In the genomic region with DNA sequence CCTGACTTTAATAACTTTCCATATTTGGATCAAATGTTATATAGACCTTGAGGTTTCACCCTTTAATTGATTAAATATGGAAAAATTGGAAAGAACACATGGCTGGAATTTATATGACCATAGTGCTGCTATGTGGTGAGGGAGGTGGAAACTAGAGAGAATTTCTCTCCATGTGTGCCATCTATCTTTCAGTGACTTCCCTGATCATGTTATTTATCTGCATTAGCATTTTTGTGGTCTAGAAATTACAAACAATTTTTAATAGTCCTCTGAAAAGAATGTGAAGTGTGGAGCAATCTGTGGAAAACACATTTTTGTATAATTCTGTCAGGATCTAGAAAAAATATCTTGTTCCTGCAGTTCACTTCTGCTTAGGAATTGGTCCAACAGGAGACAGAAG, we compare ENCODE assay signal across 28 mouse cellular contexts.
DNase-seq lines count a peak whose midpoint lies in the region; TF ChIP-seq lines count a peak whose summit lies in the region.
"Had no signal": no experiment of that assay in that cellular context is flagged by ENCODE, and none has a peak within 500 bp of the region (broad histone marks: within the 10 kb centered on the region; RNA-seq: fewer than 3 reads in every experiment).

No protein-coding gene starts in this region.

- no peak for TF ChIP-seq POLR2A in kidney, adult 2 months (IDR thresholded peaks at IDR 0.05; ENCODE audit: low read depth, low read length)
- TF ChIP-seq POLR2A in myocyte (IDR thresholded peaks at IDR 0.05; ENCODE audit: insufficient read length, low read depth): no peak

- H3K27me3 ChIP-seq in kidney, adult 2 months (replicated peaks; ENCODE audit: control insufficient read depth, insufficient read depth, low read length): no peaks in the 10 kb centered on the region
- no peaks in the 10 kb centered on the region for H3K27me3 ChIP-seq in myocyte (ENCODE audit: control insufficient read depth, insufficient read depth, insufficient read length)
- H3K27me3 ChIP-seq: embryonic facial prominence, embryonic 13.5 days; heart, embryonic 13.5 days; kidney, embryonic 15.5 days; limb, embryonic 12.5 days; liver, embryonic 12.5 days; midbrain, embryonic 13.5 days; Patski; stomach, embryonic 15.5 days had no signal

- no peak overlapping the region for H3ac ChIP-seq in myocyte (ENCODE audit: control insufficient read depth, insufficient read length)

- no peaks in the 10 kb centered on the region for H3K79me2 ChIP-seq in myocyte (ENCODE audit: control insufficient read depth, insufficient read depth)

- H3K4me3 ChIP-seq in kidney, adult 2 months (ENCODE audit: insufficient read depth, low read depth, low read length): no peak overlapping the region
- no peak overlapping the region for H3K4me3 ChIP-seq in myocyte
- H3K4me3 ChIP-seq: embryonic facial prominence, embryonic 13.5 days; gastrocnemius, adult 2 months; heart, embryonic 13.5 days; kidney, embryonic 15.5 days; limb, embryonic 12.5 days; liver, embryonic 12.5 days; midbrain, embryonic 13.5 days; stomach, embryonic 15.5 days had no signal

- H3K4me2 ChIP-seq in myocyte (ENCODE audit: low read depth): no peak overlapping the region
- H3K4me2 ChIP-seq: embryonic facial prominence, embryonic 13.5 days; heart, embryonic 13.5 days; hindbrain, embryonic 14.5 days; kidney, embryonic 15.5 days; limb, embryonic 12.5 days; liver, embryonic 12.5 days; midbrain, embryonic 13.5 days; stomach, embryonic 15.5 days had no signal

- no peaks in the 10 kb centered on the region for H3K4me1 ChIP-seq in kidney, adult 2 months (ENCODE audit: control insufficient read depth, insufficient read depth, low read length)
- H3K4me1 ChIP-seq: kidney, embryonic 15.5 days; limb, embryonic 12.5 days; liver, embryonic 12.5 days; midbrain, embryonic 13.5 days; stomach, embryonic 15.5 days had no signal

- no peak overlapping the region for H3K27ac ChIP-seq in kidney, adult 2 months (ENCODE audit: insufficient read depth, low read depth, low read length)
- H3K27ac ChIP-seq: embryonic facial prominence, embryonic 13.5 days; gastrocnemius, adult 2 months; heart, embryonic 13.5 days; hindbrain, embryonic 14.5 days; kidney, embryonic 15.5 days; limb, embryonic 12.5 days; liver, embryonic 12.5 days; macrophage; midbrain, embryonic 13.5 days; stomach, embryonic 15.5 days had no signal

- peak; percentile 7 for DNase-seq in kidney, adult 2 months
- no peak for DNase-seq in kidney, adult 11 months
- peak; percentile 90 for DNase-seq in 3T3-L1 (ENCODE audit: low read depth, low spot score)
- DNase-seq in brain, adult 2 months (ENCODE audit: low read depth, low spot score): peak; percentile 14
- DNase-seq in frontal cortex, postnatal 25 days (ENCODE audit: low spot score in 2 of 2): no peak
- DNase-seq in heart, adult 11 months: no peak
- DNase-seq: adrenal gland, postnatal 14 days; cerebellum, adult 11-12 months; cerebellum, adult 9-11 months; embryo, embryonic 11 days; gastrocnemius, adult 2 months; gastrocnemius, postnatal 36 days; heart, postnatal 10 days; kidney, postnatal 4 days; layer of hippocampus, adult 9-11 months; liver, postnatal 0 days; thymus, postnatal 14 days had no signal

- no peaks in the 10 kb centered on the region for H3K36me3 ChIP-seq in kidney, adult 2 months (ENCODE audit: control insufficient read depth, insufficient read depth, low read length)
- H3K36me3 ChIP-seq in myocyte (ENCODE audit: control insufficient read depth, insufficient read depth): no peaks in the 10 kb centered on the region
- H3K36me3 ChIP-seq: embryonic facial prominence, embryonic 13.5 days; heart, embryonic 13.5 days; kidney, embryonic 15.5 days; limb, embryonic 12.5 days; liver, embryonic 12.5 days; midbrain, embryonic 13.5 days; stomach, embryonic 15.5 days had no signal

- no peak for TF ChIP-seq CTCF in kidney, adult 2 months (conservative IDR thresholded peaks at IDR 0.05; ENCODE audit: insufficient read depth, insufficient read length, low read depth, low read length)

TF ChIP-seq in myocyte, 11 proteins besides CTCF, POLR2A, EP300 and RAD21:
- TF ChIP-seq MYOD1 (IDR thresholded peaks at IDR 0.05; ENCODE audit: control insufficient read depth in 1 of 3, insufficient read length in 2 of 3, low read depth in 2 of 3): no peak
- TF ChIP-seq CEBPB (IDR thresholded peaks at IDR 0.05; ENCODE audit: insufficient read depth, poor library complexity, severe bottlenecking): peak; percentile 83; the same call in 1 of the 2 replicates

Comparison
In these comparisons a context has a peak if more than half of its experiments do, and no peak if none do; other contexts are left out.
1. DNase-seq: peak in kidney, adult 2 months (single experiment), 3T3-L1 (single experiment) and brain, adult 2 months (single experiment); none in kidney, adult 11 months (single experiment), frontal cortex, postnatal 25 days (0 of 2) and heart, adult 11 months (single experiment).